Mouse (Mus musculus): ENCODE results near the gene Ankrd2. TPM values are rescaled to one million over a fixed set of nuclear protein-coding genes. Genes with fewer than 3 reads are reported as not detected.

Gene Ankrd2
- total RNA-seq, 4 experiments from 2014 or later: 131 to 242 (median 170) TPM

GRCm38 (mm10) chr19:42015001-42015400 is 20.8 kb upstream of the Ankrd2 start:
- DNase-seq (ENCODE audit: low spot score in 2 of 2): no peak

GRCm38 (mm10) chr19:42016251-42016650 is 19.5 kb upstream of the Ankrd2 start:
- no peak for DNase-seq (ENCODE audit: low spot score in 2 of 2)

- peak; percentile 29 to 52 for DNase-seq (ENCODE audit: low spot score in 2 of 2)
Observed at GRCm38 (mm10) chr19:42016840-42017239, 19.0 kb upstream of the Ankrd2 start.

- DNase-seq (ENCODE audit: low spot score in 2 of 2): peak; percentile 54 to 65
Observed at GRCm38 (mm10) chr19:42017399-42018247, 18.2 kb upstream of the Ankrd2 start.

GRCm38 (mm10) chr19:42019011-42019522 is 16.7 kb upstream of the Ankrd2 start:
- no peak for DNase-seq (ENCODE audit: low spot score in 2 of 2)

- DNase-seq (ENCODE audit: low spot score in 2 of 2): no peak
Observed at GRCm38 (mm10) chr19:42021681-42022541, 13.9 kb upstream of the Ankrd2 start.

- DNase-seq (ENCODE audit: low spot score in 2 of 2): no peak
Observed at GRCm38 (mm10) chr19:42022542-42022848, 13.3 kb upstream of the Ankrd2 start.

GRCm38 (mm10) chr19:42026158-42026557 is 9.6 kb upstream of the Ankrd2 start:
- peak; percentile 78 to 79 for DNase-seq (ENCODE audit: low spot score in 2 of 2)

- DNase-seq (ENCODE audit: low spot score in 2 of 2): no peak
Observed at GRCm38 (mm10) chr19:42031112-42031511, 4.7 kb upstream of the Ankrd2 start.

GRCm38 (mm10) chr19:42033611-42034010 is 2.2 kb upstream of the Ankrd2 start:
- DNase-seq (ENCODE audit: low spot score in 2 of 2): no peak

GRCm38 (mm10) chr19:42034146-42034775 is 1.5 kb upstream of the Ankrd2 start:
- DNase-seq (ENCODE audit: low spot score in 2 of 2): no peak

GRCm38 (mm10) chr19:42034881-42035455 is 832 bp upstream of the Ankrd2 start:
- no peak for DNase-seq (ENCODE audit: low spot score in 2 of 2)

GRCm38 (mm10) chr19:42036357-42036756 is 557 bp downstream of the Ankrd2 start:
- DNase-seq (ENCODE audit: low spot score in 2 of 2): no peak

GRCm38 (mm10) chr19:42037167-42037702 is 1.4 kb downstream of the Ankrd2 start:
- DNase-seq (ENCODE audit: low spot score in 2 of 2): no peak

GRCm38 (mm10) chr19:42038310-42038709 is 2.5 kb downstream of the Ankrd2 start:
- no peak for DNase-seq (ENCODE audit: low spot score in 2 of 2)

- DNase-seq (ENCODE audit: low spot score in 2 of 2): no peak
Observed at GRCm38 (mm10) chr19:42043988-42044387, 8.2 kb downstream of the Ankrd2 start.

GRCm38 (mm10) chr19:42045269-42046102 is 9.7 kb downstream of the Ankrd2 start, which contains the start of gene Hoga1:
Hoga1 (plus strand) TSS chr19:42045610.
- DNase-seq (ENCODE audit: low spot score in 2 of 2): peak; percentile 76 to 85

GRCm38 (mm10) chr19:42050251-42050650 is 14.5 kb downstream of the Ankrd2 start:
- DNase-seq (ENCODE audit: low spot score in 2 of 2): no peak

- no peak for DNase-seq (ENCODE audit: low spot score in 2 of 2)
Observed at GRCm38 (mm10) chr19:42051351-42051750, 15.6 kb downstream of the Ankrd2 start.

GRCm38 (mm10) chr19:42051948-42052347 is 16.1 kb downstream of the Ankrd2 start, which contains the start of gene 4933411K16Rik:
4933411K16Rik (plus strand) TSS chr19:42052248.
- DNase-seq (ENCODE audit: low spot score in 2 of 2): no peak

Data from gastrocnemius, adult 8-10 months (tissue).